Mouse (Mus musculus) kidney, adult 2 months (tissue): ENCODE data around the gene Olfr1260.

ENCODE experiments used
- CTCF ChIP-seq: fragments of 200-500 bp; conservative IDR thresholded peaks from 2 replicates; pipeline ENCODE4 v1.5.1; 2011; ENCODE audit warnings: low read depth, mild to moderate bottlenecking, control low read depth, low read length, moderate library complexity, mixed read lengths; ENCODE audit not compliant: insufficient read depth, insufficient read length
- POLR2A ChIP-seq: fragments of 200-500 bp; IDR thresholded peaks from one replicate; pipeline ENCODE4 v1.6.1; 2011; ENCODE audit warnings: low read depth, low read length, control low read depth

GRCm38 (mm10) chr2:89927009-89927408 is 47.1 kb upstream of the Olfr1260 start, which contains the start of gene Olfr1258:
- TF ChIP-seq POLR2A (no peak), CTCF (no peak)
